In the genomic region with DNA sequence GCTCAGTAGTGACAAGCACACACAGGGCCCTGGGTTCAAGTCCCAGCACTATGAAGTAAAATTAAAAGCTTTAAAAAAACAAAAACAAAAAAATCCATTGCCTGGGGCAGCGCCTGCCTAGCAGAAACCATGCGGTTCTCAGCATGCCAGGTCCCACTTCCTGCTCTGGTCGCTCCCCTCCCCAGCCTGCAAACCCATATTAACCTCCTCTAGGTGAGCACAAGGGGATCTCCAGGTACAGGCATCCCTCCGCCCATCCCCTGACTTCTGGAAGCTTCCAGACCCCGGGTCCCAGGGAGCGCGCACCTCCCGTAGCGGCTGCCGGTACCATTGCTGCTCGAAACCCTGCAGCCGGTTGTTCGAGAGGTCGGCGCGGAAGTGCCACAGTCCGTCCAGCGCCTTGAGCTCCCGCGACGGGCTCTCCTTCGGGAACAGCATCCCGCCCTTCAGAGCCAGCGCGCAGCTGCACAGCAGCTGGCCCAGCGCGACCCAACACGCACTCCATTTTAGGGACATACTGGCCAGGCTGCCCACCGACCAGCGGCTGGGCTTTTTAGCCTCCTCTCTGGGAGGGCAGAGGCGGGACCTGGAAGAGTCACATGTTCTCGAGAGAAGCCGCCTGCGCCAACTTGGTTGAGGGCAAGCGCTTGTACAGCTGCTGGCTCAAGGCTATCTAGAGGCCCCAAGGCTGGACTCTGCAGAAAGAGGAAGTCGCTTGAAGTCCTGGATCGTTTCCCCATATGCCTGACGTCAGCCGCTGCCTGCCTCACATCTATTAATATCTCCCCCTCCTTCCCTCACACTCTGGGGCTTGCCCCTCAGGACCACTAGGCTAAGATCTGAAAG, we compare ENCODE assay signal across 8 mouse cellular contexts. TPM values are rescaled to one million over a fixed set of nuclear protein-coding genes. Genes with fewer than 3 reads are reported as not detected.
A peak's percentile ranks its signal among the peaks of the same experiment; 100 is the strongest.
DNase-seq lines count a peak whose midpoint lies in the region; ATAC-seq lines count a peak whose summit lies in the region.

Gene Gusb (minus strand): TSS at position 749 of the 846 bp plus-strand sequence.

- H3K27me3 ChIP-seq in hindbrain, embryonic 12.5 days: no peaks in the 10 kb centered on the region

- peak within 1 kb of the TSS; percentile 65 for H3K9ac ChIP-seq in hindbrain, embryonic 12.5 days

- peak; percentile 86 for ATAC-seq in hindbrain, embryonic 12.5 days (ENCODE audit: low FRiP score)

- peak within 1 kb of the TSS; percentile 68 for H3K4me2 ChIP-seq in hindbrain, embryonic 12.5 days (replicated peaks)

- peaks cover 11% of the 10 kb centered on the region for H3K4me1 ChIP-seq in hindbrain, embryonic 12.5 days

- peak within 1 kb of the TSS; percentile 37; the same call in 1 of the 2 replicates for H3K27ac ChIP-seq in hindbrain, embryonic 12.5 days

- peak; percentile 77 for DNase-seq in Muller cell, postnatal 12 days (ENCODE audit: inconsistent ontology term)
- DNase-seq in cerebellum, postnatal 14 days: peak; percentile 70 to 78
- peak; percentile 65 to 69 for DNase-seq in frontal cortex, postnatal 14 days (ENCODE audit: low spot score in 2 of 2)
- DNase-seq in layer of hippocampus, postnatal 14 days (ENCODE audit: low spot score in 2 of 2): peak; percentile 54 to 72
- peak; percentile 95 for DNase-seq in lung, postnatal 10 days
- peak; percentile 62 for DNase-seq in ovary, postnatal 14 days (ENCODE audit: low spot score)
- peak; percentile 41 to 46 for DNase-seq in thymus, postnatal 10 days (ENCODE audit: low spot score in 2 of 2)

- H3K36me3 ChIP-seq in hindbrain, embryonic 12.5 days: 0 out of 2 replicates have a peak, but pooled peaks cover 3% of the 10 kb centered on the region

- H3K9me3 ChIP-seq in hindbrain, embryonic 12.5 days (replicated peaks): peaks cover 13% of the 10 kb centered on the region

- WGBS in hindbrain, embryonic 12.5 days: 1% methylated on average over 39 of the region's 39 CpGs

- H3K4me3 ChIP-seq in hindbrain, embryonic 12.5 days: peak within 1 kb of the TSS; percentile 55

RNA-seq across cellular contexts. Expression of gene Gusb, which starts in this region (rescaled TPM):
- polyA plus RNA-seq in hindbrain, embryonic 12.5 days (2016; fragmentation: Nextera tagmentation; extraction: Ambion mirVana): 31.4 and 31.5 TPM in 2 replicates
- total RNA-seq in layer of hippocampus, postnatal 14 days (2021): 10 to 100 TPM; 13.1 to 13.7 TPM

Comparison
In these comparisons a context has a peak if more than half of its experiments do, and no peak if none do; other contexts are left out.
1. Peak in every context shown above with its lines: DNase-seq, ATAC-seq, H3K4me3 ChIP-seq and H3K27ac ChIP-seq.
2. DNase-seq: peak in every context shown above with its lines; median percentile 95 in lung, postnatal 10 days; 77 in Muller cell, postnatal 12 days; 74 in cerebellum, postnatal 14 days; 67 in frontal cortex, postnatal 14 days; 63 in layer of hippocampus, postnatal 14 days; 62 in ovary, postnatal 14 days; 44 in thymus, postnatal 10 days.